Mouse (Mus musculus) thymus, postnatal 14 days (tissue): ENCODE measurements at regions not wholly inside any gene's neighbourhood (a gene's known extent, or its start where the extent isn't known, plus 50 kb on each side); places are given as distances from the start of the nearest gene placed in this dataset.

ENCODE experiments used
- DNase-seq: peaks from one replicate; pipeline ENCODE4 v3.0.0; 2021

GRCm38 (mm10) chr19:13980988-13981630, 67.8 kb downstream of the Olfr1505 start:
- DNase-seq = peak; percentile 23

- no peak for DNase-seq
Measured at GRCm38 (mm10) chr19:13982823-13983222, 69.5 kb downstream of the Olfr1505 start.
